Mouse (Mus musculus) megakaryocyte, adult 5-6 weeks (primary cell): ENCODE data around the gene Ccdc155. TPM values are rescaled to one million over a fixed set of nuclear protein-coding genes. Genes with fewer than 3 reads are reported as not detected.

Experiments used
- ATAC-seq: 2 replicates; pipeline ENCODE4 v1.8.0; 2016; ENCODE audit warnings: mild to moderate bottlenecking, inconsistent platforms; ENCODE audit not compliant: poor library complexity, severe bottlenecking
- total RNA-seq, 2 experiments: library from RNA; stranded (forward) in 1 of 2; stranded (reverse) in 1 of 2; fragments of 153-499, 151-499 nt in 1 of 2; fragments of 221-1000, 200-1000 nt in 1 of 2; gene quantifications; 2 replicates each; pipeline versions ENCODE4 v1.2.3 to v1.2.4; 2015 to 2017

Ccdc155 gene
- total RNA-seq, 2 experiments from 2014 or later: not detected

DNA sequence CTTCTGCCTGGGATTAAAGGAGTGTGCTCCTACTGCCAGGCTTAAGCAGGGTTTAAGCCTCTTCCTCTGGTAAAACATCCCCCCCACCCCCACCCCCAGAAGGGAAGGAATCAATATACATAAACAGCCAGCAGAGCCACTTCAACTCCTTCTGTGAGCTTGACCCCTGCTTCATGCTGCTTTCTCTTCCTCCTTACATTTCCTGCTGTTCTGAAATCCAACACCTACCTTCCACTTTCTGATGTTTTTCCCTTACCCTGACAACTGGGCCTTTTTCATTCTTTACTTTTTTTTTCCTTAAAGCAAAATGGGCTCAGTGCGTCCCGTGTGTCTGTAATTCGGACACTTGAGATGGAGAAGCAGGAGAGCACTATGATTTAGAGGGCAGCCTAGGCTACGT lies 54.4 kb downstream of the Ccdc155 start:
- no peak for ATAC-seq

DNA sequence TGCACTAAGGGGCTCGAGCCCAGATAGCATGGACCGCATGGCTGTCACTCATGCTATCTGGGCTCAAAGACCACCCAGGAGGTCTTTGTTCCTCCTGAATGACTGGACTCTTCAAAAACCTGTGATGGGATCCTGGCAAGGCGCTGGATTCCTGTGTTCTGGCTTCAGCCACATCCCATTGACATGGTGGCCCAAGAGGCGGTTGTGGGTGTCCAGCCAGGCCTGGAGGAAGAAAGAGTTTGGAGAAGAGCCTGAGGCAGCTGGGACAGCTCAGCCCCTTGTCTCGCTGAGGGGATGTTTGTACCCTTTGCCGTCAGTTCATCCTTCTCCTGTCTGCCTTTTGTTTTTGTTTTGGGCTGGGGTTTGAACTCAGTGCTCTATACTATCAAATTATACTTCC lies 55.1 kb downstream of the Ccdc155 start:
- no peak for ATAC-seq

DNA sequence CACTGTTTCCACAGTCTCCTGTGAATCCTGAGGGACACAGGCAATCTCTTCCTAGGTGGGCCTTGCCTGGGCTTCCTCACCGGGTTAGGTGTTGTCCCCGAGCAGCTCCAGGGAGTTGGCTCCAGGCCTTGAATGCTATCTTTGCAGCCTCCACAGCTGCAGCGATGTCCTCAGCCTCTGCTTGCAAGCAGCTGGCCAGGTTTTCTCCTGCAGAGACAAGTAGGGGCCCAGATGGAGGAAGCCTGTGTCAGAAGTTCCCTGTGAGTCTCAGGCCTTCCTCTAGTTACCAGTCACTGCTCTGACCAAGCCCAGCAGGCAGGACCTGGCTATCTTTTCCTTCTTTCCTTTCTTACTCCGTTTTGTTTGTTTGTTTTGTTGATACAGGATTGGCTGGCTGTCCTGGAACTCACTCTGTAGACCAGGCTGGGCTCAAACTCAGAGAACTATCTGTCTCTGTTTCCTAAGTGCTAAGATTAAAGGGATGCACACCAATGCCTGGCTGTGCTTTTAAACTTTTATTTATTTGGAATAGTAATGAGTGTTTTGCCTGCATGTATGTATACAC lies 56.1 kb downstream of the Ccdc155 start:
- no peak for ATAC-seq

DNA sequence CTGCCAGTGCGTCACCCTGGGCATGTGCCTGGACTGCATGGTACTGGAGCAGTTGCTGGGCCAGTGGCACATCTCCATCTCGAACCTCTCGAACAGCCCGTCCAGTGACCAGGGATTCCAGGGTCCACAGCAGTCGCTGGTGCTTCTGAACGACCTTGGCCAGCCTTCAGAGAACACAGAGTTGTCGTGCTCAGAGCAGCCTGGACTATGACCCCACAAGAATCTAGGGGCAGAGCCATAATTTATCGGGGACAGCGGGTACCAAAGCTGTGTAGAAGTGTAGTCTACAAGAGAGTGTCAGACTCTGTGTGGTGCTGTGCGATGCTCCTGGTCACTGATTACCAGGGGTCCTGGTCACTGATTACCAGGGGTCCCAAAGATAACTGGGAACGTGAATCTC lies 56.8 kb downstream of the Ccdc155 start:
- ATAC-seq: no peak

DNA sequence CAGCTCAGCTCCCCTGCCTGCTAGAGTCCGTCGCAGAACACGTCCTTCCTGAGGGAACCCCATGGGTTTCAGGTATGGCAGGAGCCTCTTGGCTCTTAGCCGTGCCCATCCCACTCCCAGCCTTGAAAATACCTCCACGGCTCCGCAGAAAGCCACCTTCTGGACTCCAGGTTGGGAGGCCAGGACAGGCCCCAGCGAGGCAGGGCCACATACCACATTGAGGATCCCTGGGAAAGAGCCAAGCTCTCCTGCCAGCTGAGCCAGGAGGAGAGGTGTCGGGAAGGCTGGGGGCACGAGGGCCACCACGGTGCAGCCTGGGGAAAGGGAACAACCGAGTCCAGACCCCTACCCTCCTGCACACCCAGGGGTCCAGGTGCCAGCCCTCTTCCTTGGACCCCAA lies 57.4 kb downstream of the Ccdc155 start:
- no peak for ATAC-seq

DNA sequence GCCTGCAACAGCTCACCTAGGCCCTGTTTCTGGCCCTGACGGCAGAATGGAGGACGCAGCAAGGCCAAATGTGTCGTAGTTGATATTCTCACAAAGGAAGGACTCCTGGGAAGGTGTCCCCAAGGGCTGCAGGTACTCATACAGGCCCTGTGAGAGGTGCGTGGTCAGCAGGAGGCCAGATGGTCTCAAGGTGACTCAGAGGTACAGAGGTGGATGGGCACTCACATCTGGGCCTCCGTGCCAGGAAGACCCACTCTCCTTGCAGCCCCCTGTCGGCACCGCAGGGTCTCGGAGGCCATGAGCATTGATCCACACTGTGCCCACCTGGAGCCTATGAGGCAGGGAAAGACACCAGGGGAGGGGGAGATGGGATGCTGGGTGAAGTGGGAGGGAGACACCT lies 59.2 kb downstream of the Ccdc155 start:
- ATAC-seq: no peak

DNA sequence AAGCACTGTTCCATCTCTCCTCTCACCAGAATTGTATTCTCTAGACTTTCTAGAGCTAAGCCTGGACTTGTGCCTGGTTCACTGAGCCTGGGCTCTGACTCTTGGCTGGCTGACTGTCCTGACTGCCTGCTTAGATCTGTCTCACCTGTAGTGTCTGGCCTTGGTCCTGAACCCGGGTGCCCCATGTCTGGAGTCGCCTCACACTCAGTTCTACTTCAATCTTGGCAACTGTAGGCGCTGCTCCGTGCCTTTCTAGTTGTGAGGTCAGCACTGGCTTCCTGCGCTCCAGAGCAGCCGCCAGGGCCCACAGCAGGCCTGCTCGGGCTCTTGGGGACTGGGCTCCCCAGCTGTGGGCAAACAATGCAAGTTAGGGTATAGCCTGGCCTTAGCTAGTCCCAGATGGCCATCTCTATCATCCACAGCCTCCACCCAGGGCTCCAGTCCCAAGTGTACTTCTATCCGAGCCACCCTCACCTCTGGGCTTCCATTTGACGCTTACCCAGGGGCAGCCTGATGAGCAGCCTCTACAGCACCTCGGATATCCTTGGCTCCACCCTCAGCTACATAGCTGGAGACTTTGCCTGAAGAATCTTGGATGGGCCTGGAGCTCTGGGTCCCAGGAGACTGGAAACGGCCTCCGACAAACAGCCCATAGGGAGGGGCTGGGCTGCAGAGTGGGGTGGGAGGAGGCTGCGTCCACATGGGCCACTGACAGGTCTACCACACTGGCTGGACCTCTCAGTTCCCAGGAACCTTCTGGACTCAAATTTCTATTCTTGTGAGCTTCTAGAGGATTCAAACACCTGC lies 60.1 kb downstream of the Ccdc155 start:
- ATAC-seq: no peak

DNA sequence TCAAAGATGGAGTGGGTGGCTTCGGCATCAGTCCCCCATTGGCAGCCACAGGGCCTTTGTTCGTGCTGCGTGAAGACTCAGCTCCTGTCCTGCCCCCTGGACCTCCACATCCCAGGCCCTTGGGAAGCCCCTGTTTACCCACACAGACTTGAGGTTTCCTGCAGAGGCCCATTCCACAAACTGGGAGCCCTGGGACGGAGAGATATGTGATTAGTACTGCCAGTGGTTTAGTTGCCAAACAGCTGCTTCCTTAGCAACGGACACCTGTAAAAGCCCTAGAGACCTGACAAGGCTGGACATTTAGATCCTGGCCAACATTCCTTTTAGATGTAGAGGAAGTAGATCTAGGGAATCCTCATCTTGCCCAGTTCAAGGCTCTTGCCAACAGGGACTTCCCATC lies 62.8 kb downstream of the Ccdc155 start:
- no peak for ATAC-seq

DNA sequence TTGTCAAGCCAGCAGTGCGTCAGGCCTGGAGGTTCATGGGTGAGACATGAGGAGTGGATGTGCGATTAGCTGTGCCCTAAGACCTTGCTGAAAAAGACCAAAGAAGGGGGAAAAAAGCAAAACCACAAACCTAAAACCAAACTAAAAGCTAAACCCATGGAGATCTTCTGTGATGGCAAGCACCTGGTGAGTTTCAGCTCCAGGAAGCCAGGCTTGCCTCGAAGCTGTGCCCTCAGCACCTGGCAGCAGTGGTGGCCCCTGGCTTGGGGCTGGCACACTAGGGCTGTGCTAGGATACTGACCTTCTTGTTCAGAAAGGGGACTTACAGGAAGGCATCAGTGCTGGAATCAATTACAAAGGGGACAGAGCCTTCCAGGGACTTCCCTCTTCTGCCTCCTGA lies 63.4 kb downstream of the Ccdc155 start:
- no peak for ATAC-seq

DNA sequence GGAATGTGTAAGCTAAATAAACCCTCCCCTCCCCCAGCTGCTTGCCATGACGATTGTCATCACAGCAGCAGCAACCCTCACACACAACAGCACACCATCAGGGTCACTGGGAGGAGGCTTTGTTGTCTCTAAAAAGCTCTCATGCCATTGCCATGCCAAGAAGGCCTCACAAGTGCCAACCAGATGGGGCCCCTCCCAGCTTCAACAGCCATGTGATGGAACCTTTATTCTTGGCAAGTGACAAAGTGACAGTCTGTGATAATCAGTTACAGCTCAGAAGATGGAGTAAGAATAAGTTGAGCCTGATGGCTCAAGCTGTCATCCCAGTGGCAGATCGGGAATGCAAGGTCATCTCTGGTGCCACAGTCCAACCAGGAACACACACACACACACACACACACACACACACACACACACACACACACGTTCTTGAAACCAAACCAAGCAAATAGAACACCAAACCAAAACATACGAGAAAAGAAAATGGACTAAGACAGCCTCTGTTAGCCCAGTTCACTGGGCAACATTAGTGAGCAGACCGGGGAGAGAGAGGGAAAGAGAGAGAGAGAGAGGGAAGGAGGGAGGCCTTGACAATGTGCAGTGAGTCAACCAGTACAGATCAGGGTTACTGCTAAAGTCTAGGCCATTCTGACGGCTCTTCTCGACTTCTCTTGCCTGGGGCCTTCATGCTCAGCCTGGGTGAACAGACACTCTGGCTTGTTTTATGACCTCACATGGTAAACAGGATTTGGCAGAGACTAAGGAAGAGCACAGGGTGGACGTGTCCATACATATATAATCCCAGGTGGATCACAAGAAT lies 64.6 kb downstream of the Ccdc155 start:
- no peak for ATAC-seq

DNA sequence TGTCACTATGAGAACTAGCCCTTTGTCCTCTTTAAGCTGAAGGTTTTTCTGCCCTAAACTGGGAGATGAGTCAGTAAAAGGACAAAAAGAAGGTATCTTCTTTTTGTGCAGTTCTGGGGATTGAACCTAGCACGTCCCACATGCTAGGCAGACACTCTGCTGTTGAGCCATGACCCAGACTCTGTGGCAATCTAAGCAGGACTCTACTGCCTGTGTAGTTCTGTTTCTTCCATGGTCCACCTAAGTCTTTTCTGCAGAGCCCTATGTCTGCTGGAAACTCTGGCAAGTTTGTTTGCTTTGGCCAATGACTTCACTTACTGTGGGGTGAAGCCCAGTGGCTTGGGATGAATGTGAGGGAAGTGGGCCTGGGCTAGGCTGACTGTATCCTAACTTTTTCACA lies 66.3 kb downstream of the Ccdc155 start:
- no peak for ATAC-seq

DNA sequence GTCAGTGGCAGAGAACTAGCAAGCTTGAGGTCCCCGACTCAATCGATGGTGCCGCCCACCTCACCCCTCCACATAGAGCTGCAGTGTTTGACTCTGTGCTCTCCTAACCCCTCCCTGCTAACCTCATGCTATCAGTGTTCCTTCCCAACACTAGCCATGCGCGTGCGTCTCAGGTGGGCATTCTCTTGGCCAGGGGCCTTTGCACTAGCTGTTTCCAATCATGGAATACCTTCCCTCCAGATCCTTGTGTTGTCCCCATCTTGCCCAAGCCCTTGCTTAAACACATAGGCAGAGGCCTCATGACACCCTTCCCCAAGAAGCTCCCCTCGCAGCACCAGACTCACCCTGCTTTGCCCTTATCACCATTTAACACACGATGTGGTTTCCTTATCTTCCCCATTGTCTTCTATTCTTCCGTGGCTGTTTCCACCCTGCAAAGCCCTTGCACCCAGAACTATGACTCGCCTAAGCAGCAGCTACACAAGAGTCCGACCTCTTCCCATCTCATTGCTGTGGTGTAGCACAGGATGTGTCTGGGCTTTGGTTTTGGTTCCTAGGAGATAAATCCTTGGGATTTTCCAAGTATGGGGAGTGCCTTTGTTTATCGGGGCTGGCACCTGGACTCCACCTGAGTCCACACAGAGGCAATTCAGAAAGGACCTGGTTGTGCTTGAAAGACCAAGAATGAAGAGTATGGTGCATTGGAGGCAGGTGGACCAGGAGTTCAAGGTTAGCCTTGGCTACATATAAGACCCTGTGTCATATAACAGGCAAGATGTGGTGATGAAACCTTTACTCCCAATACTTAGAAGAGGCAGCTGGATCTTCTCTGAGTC lies 67.3 kb downstream of the Ccdc155 start:
- ATAC-seq: peak; percentile 39

DNA sequence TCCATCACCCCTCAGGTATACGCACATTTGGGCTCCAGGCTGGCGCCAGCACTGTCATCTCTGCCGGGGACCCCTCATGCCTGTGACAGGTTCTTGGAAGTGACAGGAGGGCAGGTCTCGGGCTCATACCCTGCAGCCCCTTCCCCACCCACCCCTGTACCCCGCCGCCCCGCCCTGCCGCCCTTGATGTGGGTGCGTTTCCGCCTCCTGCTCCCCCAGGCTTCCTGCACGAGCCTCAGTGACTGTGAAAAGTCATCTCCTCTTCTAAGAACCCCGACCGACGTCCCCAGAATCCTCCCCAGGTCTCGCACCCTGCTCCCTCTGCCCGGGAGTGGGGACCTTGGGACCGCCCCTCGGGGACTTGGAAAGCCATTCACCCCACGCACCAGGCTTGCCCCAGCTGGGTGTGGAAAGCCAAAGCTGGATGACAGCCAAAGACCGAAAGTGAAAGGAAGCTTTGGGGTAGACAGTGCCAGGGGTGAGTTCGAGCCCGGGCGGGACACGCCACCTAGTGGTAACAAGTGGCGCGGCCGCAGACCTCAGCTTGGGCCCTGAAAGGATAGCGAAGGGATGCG lies 68.6 kb downstream of the Ccdc155 start, which contains the start of the genes Gm45713 and Flt3l:
Gene Gm45713, minus strand, starts transcription at position 239 of the 575 bp plus-strand sequence.
Gene Flt3l, minus strand, starts transcription at position 440 of the 575 bp plus-strand sequence.
- ATAC-seq: peak; percentile 93

DNA sequence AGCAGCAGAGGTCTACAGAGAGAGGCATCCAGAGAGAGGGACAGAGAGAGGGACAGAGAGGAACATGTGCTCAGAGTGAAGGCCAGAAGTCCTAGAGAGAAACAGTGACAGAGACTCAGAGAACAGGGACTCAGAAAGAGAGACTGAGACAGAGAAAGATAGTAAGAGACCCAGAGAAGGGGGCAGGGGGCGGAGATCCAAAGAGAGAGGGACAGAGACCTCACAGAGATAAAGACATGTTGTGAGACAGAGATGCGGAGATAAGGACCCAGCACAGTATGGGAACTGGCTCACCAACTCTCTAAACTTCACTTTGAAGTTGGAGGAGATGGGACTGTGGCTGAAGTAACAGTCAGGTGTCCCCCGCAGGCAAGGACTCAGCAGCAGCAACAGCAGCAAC lies 69.3 kb downstream of the Ccdc155 start:
- ATAC-seq: no peak

DNA sequence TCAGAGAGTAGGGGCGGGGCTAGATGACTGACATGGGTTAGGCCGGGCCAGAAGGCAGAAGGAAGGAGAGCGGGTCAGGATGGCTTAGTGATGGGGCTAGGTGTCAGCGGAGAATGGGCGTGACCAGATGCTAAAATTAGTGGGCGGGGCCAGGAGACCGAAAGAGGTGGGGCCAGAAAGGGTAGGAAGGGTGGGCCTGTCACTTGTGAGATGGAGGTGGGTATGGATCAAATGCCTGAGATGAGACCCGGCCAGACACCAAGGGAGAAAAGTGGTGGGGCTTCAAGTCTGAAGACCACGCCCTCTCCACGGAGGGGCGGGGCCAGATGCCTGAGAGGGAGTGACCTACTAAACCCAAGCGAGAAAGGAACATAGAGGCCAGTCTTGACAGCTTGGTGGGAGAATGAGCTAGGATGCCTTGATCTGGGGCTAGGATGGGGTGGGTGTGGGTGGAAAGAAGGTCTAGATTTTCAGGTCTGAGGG lies 70.1 kb downstream of the Ccdc155 start:
- peak; percentile 21; the same call in 1 of the 2 replicates for ATAC-seq

Other genes starting within 250 kb of the Ccdc155 start
Only the 30 nearest of the 35 such genes appear.
- gene Irf3, start 207.2 kb downstream of the Ccdc155 start, total RNA-seq (2015): 60.8 and 76.8 TPM in 2 replicates
- gene Irf3, start 207.2 kb downstream of the Ccdc155 start, total RNA-seq (2017): 84.8 and 89.4 TPM in 2 replicates
- gene Bcl2l12, start 206.2 kb downstream of the Ccdc155 start, total RNA-seq (2015): 16.8 and 18.7 TPM in 2 replicates
- 14.1 and 17.7 TPM in 2 replicates for gene Bcl2l12, start 206.2 kb downstream of the Ccdc155 start, total RNA-seq (2017)
- gene Scaf1, start 188.5 kb downstream of the Ccdc155 start, total RNA-seq (2015): 22.2 and 23.0 TPM in 2 replicates
- 9.6 and 12.2 TPM in 2 replicates for gene Scaf1, start 188.5 kb downstream of the Ccdc155 start, total RNA-seq (2017)
- gene Rras, start 186.9 kb downstream of the Ccdc155 start, total RNA-seq (2015): 77.1 and 78.6 TPM in 2 replicates
- gene Rras, start 186.9 kb downstream of the Ccdc155 start, total RNA-seq (2017): 12.7 and 14.1 TPM in 2 replicates
- gene Prr12, start 152.0 kb downstream of the Ccdc155 start, total RNA-seq (2015): 15.4 and 16.3 TPM in 2 replicates
- 1.9 and 3.0 TPM in 2 replicates for gene Prr12, start 152.0 kb downstream of the Ccdc155 start, total RNA-seq (2017)
- 41.4 and 46.3 TPM in 2 replicates for gene Nosip, start 142.5 kb downstream of the Ccdc155 start, total RNA-seq (2015)
- gene Nosip, start 142.5 kb downstream of the Ccdc155 start, total RNA-seq (2017): 54.2 and 56.8 TPM in 2 replicates
- gene Prrg2, start 142.2 kb downstream of the Ccdc155 start, total RNA-seq (2015): 6.6 and 8.9 TPM in 2 replicates
- 5.4 TPM in 2 replicates for gene Prrg2, start 142.2 kb downstream of the Ccdc155 start, total RNA-seq (2017)
- gene Rcn3, start 112.7 kb downstream of the Ccdc155 start, total RNA-seq (2015): 4.5 and 5.8 TPM in 2 replicates
- 7.8 and 18.1 TPM in 2 replicates for gene Rcn3, start 112.7 kb downstream of the Ccdc155 start, total RNA-seq (2017)
- 22.0 and 22.5 TPM in 2 replicates for gene Fcgrt, start 101.0 kb downstream of the Ccdc155 start, total RNA-seq (2015)
- gene Fcgrt, start 101.0 kb downstream of the Ccdc155 start, total RNA-seq (2017): 64.1 and 69.0 TPM in 2 replicates
- gene Rps11, start 80.5 kb downstream of the Ccdc155 start, total RNA-seq (2015): 2,516 and 2,663 TPM in 2 replicates
- gene Rps11, start 80.5 kb downstream of the Ccdc155 start, total RNA-seq (2017): 1,201 and 1,233 TPM in 2 replicates
- gene Rpl13a, start 76.1 kb downstream of the Ccdc155 start, total RNA-seq (2015): 1,652 and 1,953 TPM in 2 replicates
- 2,014 and 2,240 TPM in 2 replicates for gene Rpl13a, start 76.1 kb downstream of the Ccdc155 start, total RNA-seq (2017)
- gene Gm45713, start 68.7 kb downstream of the Ccdc155 start, total RNA-seq (2015): not detected in 2 replicates
- not detected in 2 replicates for gene Gm45713, start 68.7 kb downstream of the Ccdc155 start, total RNA-seq (2017)
- 22.7 and 29.0 TPM in 2 replicates for gene Flt3l, start 68.5 kb downstream of the Ccdc155 start, total RNA-seq (2015)
- 17.4 and 17.6 TPM in 2 replicates for gene Flt3l, start 68.5 kb downstream of the Ccdc155 start, total RNA-seq (2017)
- gene Pih1d1, start 50.6 kb downstream of the Ccdc155 start, total RNA-seq (2015): 131 and 132 TPM in 2 replicates
- gene Pih1d1, start 50.6 kb downstream of the Ccdc155 start, total RNA-seq (2017): 43.9 and 51.4 TPM in 2 replicates
- gene Aldh16a1, start 50.3 kb downstream of the Ccdc155 start, total RNA-seq (2015): 68.0 and 72.0 TPM in 2 replicates
- 26.9 and 33.7 TPM in 2 replicates for gene Aldh16a1, start 50.3 kb downstream of the Ccdc155 start, total RNA-seq (2017)
- 0.18 TPM in 1 of 2 replicates, not detected in the other for gene Slc17a7, start 40.9 kb downstream of the Ccdc155 start, total RNA-seq (2015)
- not detected in 2 replicates for gene Slc17a7, start 40.9 kb downstream of the Ccdc155 start, total RNA-seq (2017)
- not detected in 2 replicates for gene Gfy, start 25.3 kb downstream of the Ccdc155 start, total RNA-seq (2015)
- gene Gfy, start 25.3 kb downstream of the Ccdc155 start, total RNA-seq (2017): not detected in 2 replicates
- not detected in 2 replicates for gene Pth2, start 23.9 kb downstream of the Ccdc155 start, total RNA-seq (2015)
- not detected in 2 replicates for gene Pth2, start 23.9 kb downstream of the Ccdc155 start, total RNA-seq (2017)
- gene Dkkl1, start 7.3 kb upstream of the Ccdc155 start, total RNA-seq (2015): 1.0 and 1.6 TPM in 2 replicates
- gene Dkkl1, start 7.3 kb upstream of the Ccdc155 start, total RNA-seq (2017): 1.1 and 5.0 TPM in 2 replicates
- 0.07 TPM in 1 of 2 replicates, not detected in the other for gene Tead2, start 10.9 kb upstream of the Ccdc155 start, total RNA-seq (2015)
- gene Tead2, start 10.9 kb upstream of the Ccdc155 start, total RNA-seq (2017): not detected in 2 replicates
- gene Cd37, start 34.2 kb upstream of the Ccdc155 start, total RNA-seq (2015): 105 and 111 TPM in 2 replicates
- gene Cd37, start 34.2 kb upstream of the Ccdc155 start, total RNA-seq (2017): 67.9 and 74.9 TPM in 2 replicates
- not detected in 2 replicates for gene Slc6a16, start 36.2 kb upstream of the Ccdc155 start, total RNA-seq (2015)
- gene Slc6a16, start 36.2 kb upstream of the Ccdc155 start, total RNA-seq (2017): not detected in 2 replicates
- gene Slc6a21, start 72.6 kb upstream of the Ccdc155 start, total RNA-seq (2015): 0.27 and 0.78 TPM in 2 replicates
- not detected in 2 replicates for gene Slc6a21, start 72.6 kb upstream of the Ccdc155 start, total RNA-seq (2017)
- 3.2 and 4.7 TPM in 2 replicates for gene Trpm4, start 128.9 kb upstream of the Ccdc155 start, total RNA-seq (2015)
- gene Trpm4, start 128.9 kb upstream of the Ccdc155 start, total RNA-seq (2017): 4.8 and 5.4 TPM in 2 replicates
- not detected in 2 replicates for gene Hrc, start 130.4 kb upstream of the Ccdc155 start, total RNA-seq (2015)
- 0.07 TPM in 1 of 2 replicates, not detected in the other for gene Hrc, start 130.4 kb upstream of the Ccdc155 start, total RNA-seq (2017)
- gene Ppfia3, start 162.1 kb upstream of the Ccdc155 start, total RNA-seq (2015): 0.50 TPM in 1 of 2 replicates, not detected in the other
- gene Ppfia3, start 162.1 kb upstream of the Ccdc155 start, total RNA-seq (2017): not detected in 2 replicates
- gene Lin7b, start 165.7 kb upstream of the Ccdc155 start, total RNA-seq (2015): 0.71 TPM in 1 of 2 replicates, not detected in the other
- gene Lin7b, start 165.7 kb upstream of the Ccdc155 start, total RNA-seq (2017): not detected in 2 replicates
- gene Snrnp70, start 190.8 kb upstream of the Ccdc155 start, total RNA-seq (2015): 69.6 and 94.3 TPM in 2 replicates
- 261 and 320 TPM in 2 replicates for gene Snrnp70, start 190.8 kb upstream of the Ccdc155 start, total RNA-seq (2017)
- not detected in 2 replicates for gene Kcna7, start 200.8 kb upstream of the Ccdc155 start, total RNA-seq (2015)
- not detected in 2 replicates for gene Kcna7, start 200.8 kb upstream of the Ccdc155 start, total RNA-seq (2017)
- gene Ntf5, start 208.8 kb upstream of the Ccdc155 start, total RNA-seq (2015): not detected in 2 replicates
- not detected in 2 replicates for gene Ntf5, start 208.8 kb upstream of the Ccdc155 start, total RNA-seq (2017)